In the genomic region with DNA sequence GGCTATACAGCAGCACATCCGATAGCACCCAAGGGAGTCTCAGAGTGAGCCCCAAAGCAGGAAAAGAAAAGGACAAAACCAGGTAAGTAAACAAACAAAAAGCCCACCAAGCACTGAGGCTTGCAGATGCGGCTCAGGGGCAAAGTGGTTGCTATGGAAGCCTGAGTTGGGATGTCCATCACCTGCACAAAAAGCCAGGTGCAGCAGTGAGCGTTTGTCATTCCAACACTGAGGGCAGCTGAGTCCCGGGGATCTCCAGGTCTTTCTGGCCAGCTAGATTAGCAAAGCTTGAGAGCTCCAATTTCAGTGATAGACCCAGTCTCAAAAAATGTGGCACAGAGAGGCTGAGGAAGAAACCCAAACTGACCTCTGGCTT, we compare ENCODE assay signal across 28 mouse cellular contexts. TPM values are rescaled to one million over a fixed set of nuclear protein-coding genes. Genes with fewer than 3 reads are reported as not detected.
A peak's percentile ranks its signal among the peaks of the same experiment; 100 is the strongest.
DNase-seq lines count a peak whose midpoint lies in the region; ATAC-seq and TF ChIP-seq lines count a peak whose summit lies in the region.
"Had no signal": no experiment of that assay in that cellular context is flagged by ENCODE, and none has a peak within 500 bp of the region (broad histone marks: within the 10 kb centered on the region; RNA-seq: fewer than 3 reads in every experiment).

No protein-coding gene starts in this region.

- no peak overlapping the region for H3K9ac ChIP-seq in lung, embryonic 15.5 days
- H3K9ac ChIP-seq in lung, postnatal 0 days (replicated peaks; ENCODE audit: low read depth) = no peak overlapping the region
- no peak overlapping the region for H3K9ac ChIP-seq in midbrain, embryonic 11.5 days (ENCODE audit: low read length)
- no peak overlapping the region for H3K9ac ChIP-seq in midbrain, postnatal 0 days (replicated peaks; ENCODE audit: low read length, poor library complexity, severe bottlenecking)
- H3K9ac ChIP-seq in liver, embryonic 12.5 days = no peak overlapping the region
- H3K9ac ChIP-seq: embryonic facial prominence, embryonic 12.5 days; forebrain, embryonic 13.5 days; forebrain, embryonic 15.5 days had no signal

- no peaks in the 10 kb centered on the region for H3K9me3 ChIP-seq in heart, embryonic 10.5 days
- no peaks in the 10 kb centered on the region for H3K9me3 ChIP-seq in lung, embryonic 15.5 days
- H3K9me3 ChIP-seq in lung, postnatal 0 days (ENCODE audit: low read length) = no peaks in the 10 kb centered on the region
- H3K9me3 ChIP-seq in midbrain, embryonic 11.5 days (ENCODE audit: control insufficient read depth, low read length) = no peaks in the 10 kb centered on the region
- no peaks in the 10 kb centered on the region for H3K9me3 ChIP-seq in midbrain, postnatal 0 days (ENCODE audit: low read length)
- no peaks in the 10 kb centered on the region for H3K9me3 ChIP-seq in embryonic facial prominence, embryonic 10.5 days
- no peaks in the 10 kb centered on the region for H3K9me3 ChIP-seq in liver, embryonic 12.5 days (replicated peaks)
- H3K9me3 ChIP-seq: embryonic facial prominence, embryonic 12.5 days; forebrain, embryonic 13.5 days; forebrain, embryonic 15.5 days had no signal

- H3K4me2 ChIP-seq in lung, embryonic 15.5 days = no peak overlapping the region
- H3K4me2 ChIP-seq in lung, postnatal 0 days (replicated peaks; ENCODE audit: low read depth, low read length) = no peak overlapping the region
- H3K4me2 ChIP-seq in midbrain, embryonic 11.5 days = no peak overlapping the region
- H3K4me2 ChIP-seq in midbrain, postnatal 0 days (ENCODE audit: low read depth, low read length, poor library complexity, severe bottlenecking) = no peak overlapping the region
- H3K4me2 ChIP-seq in liver, embryonic 12.5 days = no peak overlapping the region
- H3K4me2 ChIP-seq: embryonic facial prominence, embryonic 12.5 days; forebrain, embryonic 13.5 days; forebrain, embryonic 15.5 days had no signal

- intact Hi-C loops in heart, postnatal 25 days (cut with DNase I) = loop anchor here (10.0 kb wide), 1 partner anchor 187 kb away; no protein-coding TSS in a partner anchor

- ATAC-seq in lung, embryonic 15.5 days (ENCODE audit: borderline replicate concordance, extremely low read depth, low FRiP score, low TSS enrichment) = no peak
- no peak for ATAC-seq in lung, postnatal 0 days
- ATAC-seq in midbrain, embryonic 11.5 days (ENCODE audit: low FRiP score) = no peak
- ATAC-seq in midbrain, postnatal 0 days (ENCODE audit: low FRiP score) = no peak
- ATAC-seq in liver, embryonic 12.5 days = no peak
- ATAC-seq: forebrain, embryonic 15.5 days had no signal

- 68% methylated on average over 4 of the region's 4 CpGs for WGBS in heart, embryonic 10.5 days
- 42% methylated on average over 4 of the region's 4 CpGs for WGBS in lung, embryonic 15.5 days
- 42% methylated on average over 4 of the region's 4 CpGs for WGBS in lung, postnatal 0 days
- WGBS in midbrain, embryonic 11.5 days = 77% methylated on average over 4 of the region's 4 CpGs
- 71% methylated on average over 4 of the region's 4 CpGs for WGBS in midbrain, postnatal 0 days
- WGBS in embryonic facial prominence, embryonic 10.5 days = 74% methylated on average over 4 of the region's 4 CpGs
- 62% methylated on average over 4 of the region's 4 CpGs for WGBS in liver, embryonic 12.5 days (ENCODE audit: insufficient replicate concordance)

- peak; percentile 61 for DNase-seq in heart, embryonic 10.5 days (ENCODE audit: low spot score)
- no peak for DNase-seq in heart, postnatal 25 days (ENCODE audit: low spot score)
- DNase-seq in lung, postnatal 0 days (ENCODE audit: low spot score) = no peak
- peak; percentile 66 for DNase-seq in midbrain, embryonic 11.5 days (ENCODE audit: low spot score, missing footprints)
- no peak for DNase-seq in midbrain, postnatal 0 days (ENCODE audit: low spot score)
- peak; percentile 4 for DNase-seq in embryonic facial prominence, embryonic 10.5 days (ENCODE audit: low spot score)
- DNase-seq: adrenal gland, adult 2 months; adrenal gland, postnatal 10 days; adrenal gland, postnatal 25 days; cerebellum, adult 11 months; cerebellum, adult 18-20 months; cerebellum, adult 8-10 months; cerebellum, adult 9-11 months; cerebellum, postnatal 14 days; cerebellum, postnatal 36 days; embryo, embryonic 11 days had no signal

- no peak for TF ChIP-seq CTCF in lung, postnatal 0 days (IDR thresholded peaks at IDR 0.05)
- no peak for TF ChIP-seq CTCF in midbrain, postnatal 0 days (IDR thresholded peaks at IDR 0.05)

- no peak overlapping the region for H3K4me3 ChIP-seq in heart, embryonic 10.5 days
- no peak overlapping the region for H3K4me3 ChIP-seq in lung, embryonic 15.5 days
- no peak overlapping the region for H3K4me3 ChIP-seq in lung, postnatal 0 days (ENCODE audit: low read depth, low read length)
- no peak overlapping the region for H3K4me3 ChIP-seq in midbrain, embryonic 11.5 days (ENCODE audit: low read depth, low read length)
- no peak overlapping the region for H3K4me3 ChIP-seq in midbrain, postnatal 0 days (ENCODE audit: low read depth, low read length)
- no peak overlapping the region for H3K4me3 ChIP-seq in embryonic facial prominence, embryonic 10.5 days
- no peak overlapping the region for H3K4me3 ChIP-seq in liver, embryonic 12.5 days
- H3K4me3 ChIP-seq: embryonic facial prominence, embryonic 12.5 days; forebrain, embryonic 13.5 days; forebrain, embryonic 15.5 days had no signal

- peaks cover 46% of the 10 kb centered on the region for H3K36me3 ChIP-seq in heart, embryonic 10.5 days
- H3K36me3 ChIP-seq in lung, embryonic 15.5 days = no peaks in the 10 kb centered on the region
- no peaks in the 10 kb centered on the region for H3K36me3 ChIP-seq in lung, postnatal 0 days (ENCODE audit: insufficient read depth, low read length)
- no peaks in the 10 kb centered on the region for H3K36me3 ChIP-seq in midbrain, embryonic 11.5 days (ENCODE audit: control insufficient read depth, insufficient read depth, low read length)
- H3K36me3 ChIP-seq in midbrain, postnatal 0 days (ENCODE audit: insufficient read depth, low read length) = no peaks in the 10 kb centered on the region
- no peaks in the 10 kb centered on the region for H3K36me3 ChIP-seq in embryonic facial prominence, embryonic 10.5 days (replicated peaks)
- H3K36me3 ChIP-seq in liver, embryonic 12.5 days = no peaks in the 10 kb centered on the region
- H3K36me3 ChIP-seq: embryonic facial prominence, embryonic 12.5 days; forebrain, embryonic 15.5 days had no signal

- H3K27me3 ChIP-seq in heart, embryonic 10.5 days (ENCODE audit: insufficient read depth, poor library complexity, severe bottlenecking) = no peaks in the 10 kb centered on the region
- no peaks in the 10 kb centered on the region for H3K27me3 ChIP-seq in lung, embryonic 15.5 days
- H3K27me3 ChIP-seq in lung, postnatal 0 days (replicated peaks; ENCODE audit: insufficient read depth, low read length) = no peaks in the 10 kb centered on the region
- H3K27me3 ChIP-seq in midbrain, embryonic 11.5 days (ENCODE audit: control insufficient read depth, insufficient read depth, low read length) = no peaks in the 10 kb centered on the region
- H3K27me3 ChIP-seq in midbrain, postnatal 0 days (ENCODE audit: insufficient read depth, low read length) = no peaks in the 10 kb centered on the region
- H3K27me3 ChIP-seq in embryonic facial prominence, embryonic 10.5 days (replicated peaks; ENCODE audit: low read depth, poor library complexity, severe bottlenecking) = no peaks in the 10 kb centered on the region
- H3K27me3 ChIP-seq in liver, embryonic 12.5 days (replicated peaks) = peaks cover 11% of the 10 kb centered on the region
- H3K27me3 ChIP-seq: embryonic facial prominence, embryonic 12.5 days; forebrain, embryonic 13.5 days; forebrain, embryonic 15.5 days had no signal

- no peak for TF ChIP-seq EP300 in lung, postnatal 0 days (IDR thresholded peaks at IDR 0.05)

- no peak overlapping the region for H3K27ac ChIP-seq in heart, embryonic 10.5 days
- peak overlapping the region; percentile 45 for H3K27ac ChIP-seq in lung, embryonic 15.5 days
- no peak overlapping the region; the same call in 1 of the 2 replicates for H3K27ac ChIP-seq in lung, postnatal 0 days (ENCODE audit: low read length)
- no peak overlapping the region for H3K27ac ChIP-seq in midbrain, embryonic 11.5 days (ENCODE audit: low read depth, low read length)
- no peak overlapping the region for H3K27ac ChIP-seq in midbrain, postnatal 0 days (ENCODE audit: low read depth, low read length)
- H3K27ac ChIP-seq in embryonic facial prominence, embryonic 10.5 days (replicated peaks) = no peak overlapping the region
- H3K27ac ChIP-seq in liver, embryonic 12.5 days = no peak overlapping the region
- H3K27ac ChIP-seq: embryonic facial prominence, embryonic 12.5 days; forebrain, embryonic 13.5 days; forebrain, embryonic 15.5 days had no signal

- H3K4me1 ChIP-seq in heart, embryonic 10.5 days = peaks cover 13% of the 10 kb centered on the region; the same call in 1 of the 2 replicates
- peaks cover 26% of the 10 kb centered on the region for H3K4me1 ChIP-seq in lung, embryonic 15.5 days
- peaks cover 10% of the 10 kb centered on the region; the same call in 1 of the 2 replicates for H3K4me1 ChIP-seq in lung, postnatal 0 days (ENCODE audit: insufficient read depth, low read depth, low read length)
- peaks cover 3% of the 10 kb centered on the region; the same call in 1 of the 2 replicates for H3K4me1 ChIP-seq in midbrain, embryonic 11.5 days (ENCODE audit: control insufficient read depth, insufficient read depth, low read length)
- no peaks in the 10 kb centered on the region for H3K4me1 ChIP-seq in midbrain, postnatal 0 days (ENCODE audit: insufficient read depth, low read length)
- H3K4me1 ChIP-seq in embryonic facial prominence, embryonic 10.5 days = peaks cover 7% of the 10 kb centered on the region; the same call in 1 of the 2 replicates
- no peaks in the 10 kb centered on the region for H3K4me1 ChIP-seq in liver, embryonic 12.5 days
- H3K4me1 ChIP-seq: embryonic facial prominence, embryonic 12.5 days had no signal

RNA-seq across cellular contexts. Expression of a gene that starts 8.8 kb away (rescaled TPM):
- 39.8 and 79.8 TPM in 2 replicates for polyA plus RNA-seq in heart, embryonic 10.5 days (2016; fragmentation: Nextera tagmentation; extraction: Ambion mirVana)
- 100 to 1,000 TPM; 300 to 302 TPM for total RNA-seq in heart, postnatal 25 days (2021)
- 1.6 and 1.8 TPM in 2 replicates for polyA plus RNA-seq in lung, embryonic 15.5 days (2015; fragmentation: Nextera tagmentation; extraction: Ambion mirVana)
- 1.0 and 1.4 TPM in 2 replicates for polyA plus RNA-seq in lung, postnatal 0 days (2015; fragmentation: Nextera tagmentation; extraction: Ambion mirVana)
- 0.08 and 0.22 TPM in 2 replicates for polyA plus RNA-seq in midbrain, embryonic 11.5 days (2014; fragmentation: Nextera tagmentation; extraction: Ambion mirVana)
- 0.22 TPM in 1 of 2 replicates, not detected in the other for total RNA-seq in midbrain, postnatal 0 days (2014; rRNA removed)
- 0.28 and 0.36 TPM in 2 replicates for polyA plus RNA-seq in midbrain, postnatal 0 days (2015; fragmentation: Nextera tagmentation; extraction: Ambion mirVana)
- 0.04 TPM in 1 of 2 replicates, not detected in the other for polyA plus RNA-seq in embryonic facial prominence, embryonic 10.5 days (2016; fragmentation: Nextera tagmentation; extraction: Ambion mirVana)
- polyA plus RNA-seq in liver, embryonic 12.5 days (2016; fragmentation: Nextera tagmentation; extraction: Ambion mirVana) = 0.05 and 0.06 TPM in 2 replicates
- total RNA-seq: common myeloid progenitor, adult 5-6 weeks; MEL had no signal
- polyA plus RNA-seq: C2C12 had no signal

RNA-seq across cellular contexts. Expression of a gene that starts 13.1 kb away (rescaled TPM):
- 3.9 and 4.0 TPM in 2 replicates for polyA plus RNA-seq in heart, embryonic 10.5 days (2016; fragmentation: Nextera tagmentation; extraction: Ambion mirVana)
- total RNA-seq in heart, postnatal 25 days (2021) = 1 to 10 TPM; 8.2 to 9.4 TPM
- 4.9 and 5.6 TPM in 2 replicates for polyA plus RNA-seq in lung, embryonic 15.5 days (2015; fragmentation: Nextera tagmentation; extraction: Ambion mirVana)
- 7.2 and 8.1 TPM in 2 replicates for polyA plus RNA-seq in lung, postnatal 0 days (2015; fragmentation: Nextera tagmentation; extraction: Ambion mirVana)
- 4.2 and 5.7 TPM in 2 replicates for polyA plus RNA-seq in midbrain, embryonic 11.5 days (2014; fragmentation: Nextera tagmentation; extraction: Ambion mirVana)
- total RNA-seq in midbrain, postnatal 0 days (2014; rRNA removed) = 6.2 and 9.6 TPM in 2 replicates
- polyA plus RNA-seq in midbrain, postnatal 0 days (2015; fragmentation: Nextera tagmentation; extraction: Ambion mirVana) = 5.4 and 5.5 TPM in 2 replicates
- 2.4 and 3.4 TPM in 2 replicates for polyA plus RNA-seq in embryonic facial prominence, embryonic 10.5 days (2016; fragmentation: Nextera tagmentation; extraction: Ambion mirVana)
- 8.2 and 9.6 TPM in 2 replicates for polyA plus RNA-seq in liver, embryonic 12.5 days (2016; fragmentation: Nextera tagmentation; extraction: Ambion mirVana)

RNA-seq across cellular contexts. Expression of a gene that starts 59.9 kb away (rescaled TPM):
- not detected in 2 replicates for polyA plus RNA-seq in heart, embryonic 10.5 days (2016; fragmentation: Nextera tagmentation; extraction: Ambion mirVana)
- not detected for total RNA-seq in heart, postnatal 25 days (2021)
- not detected in 2 replicates for polyA plus RNA-seq in lung, embryonic 15.5 days (2015; fragmentation: Nextera tagmentation; extraction: Ambion mirVana)
- polyA plus RNA-seq in lung, postnatal 0 days (2015; fragmentation: Nextera tagmentation; extraction: Ambion mirVana) = not detected in 2 replicates
- polyA plus RNA-seq in midbrain, embryonic 11.5 days (2014; fragmentation: Nextera tagmentation; extraction: Ambion mirVana) = not detected in 2 replicates
- not detected in 2 replicates for total RNA-seq in midbrain, postnatal 0 days (2014; rRNA removed)
- not detected in 2 replicates for polyA plus RNA-seq in midbrain, postnatal 0 days (2015; fragmentation: Nextera tagmentation; extraction: Ambion mirVana)
- 0.33 and 0.57 TPM in 2 replicates for polyA plus RNA-seq in embryonic facial prominence, embryonic 10.5 days (2016; fragmentation: Nextera tagmentation; extraction: Ambion mirVana)
- not detected in 2 replicates for polyA plus RNA-seq in liver, embryonic 12.5 days (2016; fragmentation: Nextera tagmentation; extraction: Ambion mirVana)
- total RNA-seq: adrenal gland, adult 2 months; adrenal gland, postnatal 10 days; adrenal gland, postnatal 25 days; adrenal gland, postnatal 4 days; common myeloid progenitor, adult 5-6 weeks; MEL had no signal
- polyA plus RNA-seq: adrenal gland, adult 2 months; brain, embryonic 14.5 days; C2C12; embryonic facial prominence, embryonic 12.5 days; embryonic facial prominence, embryonic 14.5 days; forebrain, embryonic 11.5 days; forebrain, embryonic 13.5 days; forebrain, embryonic 15.5 days had no signal

Comparison
In these comparisons a context has a peak if more than half of its experiments do, and no peak if none do; other contexts are left out.
1. DNase-seq: peak in heart, embryonic 10.5 days (single experiment), midbrain, embryonic 11.5 days (single experiment) and embryonic facial prominence, embryonic 10.5 days (single experiment); none in heart, postnatal 25 days (single experiment), lung, postnatal 0 days (single experiment) and midbrain, postnatal 0 days (single experiment).
2. RNA of a gene that starts 8.8 kb away (polyA plus RNA-seq): 39.8 to 79.8 TPM in heart, embryonic 10.5 days; 1.6 to 1.8 TPM in lung, embryonic 15.5 days, 1.0 to 1.4 TPM in lung, postnatal 0 days, 0.28 to 0.36 TPM in midbrain, postnatal 0 days, 0.08 to 0.22 TPM in midbrain, embryonic 11.5 days, 0.05 to 0.06 TPM in liver, embryonic 12.5 days and 0.04 TPM in embryonic facial prominence, embryonic 10.5 days; every median in the first group is over 10 times any median in the second.